Mouse (Mus musculus): ENCODE measurements around the gene Bicd2.

Bicd2 gene

GRCm38 (mm10) chr13:49402628-49403027 is 61.2 kb downstream of the Bicd2 start:
- no peak for DNase-seq

- no peak for DNase-seq
Observed at GRCm38 (mm10) chr13:49407795-49408194, 66.4 kb downstream of the Bicd2 start.

- peak; percentile 99 for DNase-seq
Observed at GRCm38 (mm10) chr13:49420754-49421605, 79.6 kb downstream of the Bicd2 start, which contains the start of gene Ippk. Ippk (plus strand) TSS chr13:49421249.

- no peak for DNase-seq
Observed at GRCm38 (mm10) chr13:49421606-49421917, 80.2 kb downstream of the Bicd2 start.

GRCm38 (mm10) chr13:49421959-49422358 is 80.6 kb downstream of the Bicd2 start:
- no peak for DNase-seq

GRCm38 (mm10) chr13:49426736-49427135 is 85.4 kb downstream of the Bicd2 start:
- no peak for DNase-seq

- DNase-seq, result no peak
Observed at GRCm38 (mm10) chr13:49428042-49428675, 86.8 kb downstream of the Bicd2 start.

GRCm38 (mm10) chr13:49430529-49430928 is 89.1 kb downstream of the Bicd2 start:
- DNase-seq, result peak; percentile 32 to 33

GRCm38 (mm10) chr13:49433268-49434029 is 92.1 kb downstream of the Bicd2 start:
- no peak for DNase-seq

- no peak for DNase-seq
Observed at GRCm38 (mm10) chr13:49435745-49436144, 94.4 kb downstream of the Bicd2 start.

GRCm38 (mm10) chr13:49436170-49436569 is 94.8 kb downstream of the Bicd2 start:
- DNase-seq, result no peak
